Mouse (Mus musculus) G1E (cell line): ENCODE results near the gene Gdf1. TPM values are rescaled to one million over a fixed set of nuclear protein-coding genes. Genes with fewer than 3 reads are reported as not detected.

Experiments used
- ATAC-seq: 2 replicates; pipeline ENCODE4 v1.8.0; 2016; ENCODE audit warnings: mild to moderate bottlenecking; ENCODE audit not compliant: insufficient number of reproducible peaks, poor library complexity, low FRiP score, severe bottlenecking; ENCODE audit errors: extremely low read depth
- DNase-seq: peaks from one replicate; pipeline ENCODE4 v3.0.0; 2012; ENCODE audit warnings: low spot score
- H3K27me3 ChIP-seq: 2 replicates; pipeline ENCODE4 v1.6.1; 2012; ENCODE audit warnings: mild to moderate bottlenecking, low read length, inconsistent platforms; ENCODE audit not compliant: insufficient read depth
- H3K36me3 ChIP-seq: replicated peaks from 2 replicates; pipeline ENCODE3; 2012; ENCODE audit warnings: mild to moderate bottlenecking, inconsistent platforms
- H3K4me1 ChIP-seq: 2 replicates; pipeline ENCODE4 v1.6.1; 2012; ENCODE audit warnings: low read depth, low read length, inconsistent platforms, mixed read lengths; ENCODE audit not compliant: insufficient read depth
- H3K4me3 ChIP-seq: 2 replicates; pipeline ENCODE4 v1.5.1; 2012; ENCODE audit warnings: low read depth, mild to moderate bottlenecking, inconsistent platforms, low read length, moderate library complexity, mixed read lengths
- H3K9me3 ChIP-seq: replicated peaks from 2 replicates; pipeline ENCODE4 v1.6.1; 2012; ENCODE audit warnings: inconsistent platforms
- CTCF ChIP-seq: IDR thresholded peaks from 2 replicates; pipeline ENCODE4 v1.5.1; 2012; ENCODE audit warnings: low read depth, low read length, inconsistent platforms, mixed read lengths
- GATA1 ChIP-seq: IDR thresholded peaks from 2 replicates; pipeline ENCODE4 v1.6.1; 2012; ENCODE audit warnings: borderline replicate concordance, low read length, inconsistent platforms, mixed read lengths
- GATA2 ChIP-seq: IDR thresholded peaks from 2 replicates; pipeline ENCODE4 v1.6.1; 2012; ENCODE audit warnings: low read depth, low read length, inconsistent platforms, borderline replicate concordance
- POLR2AphosphoS5 ChIP-seq: IDR thresholded peaks from 2 replicates; pipeline ENCODE4 v1.6.1; 2012; ENCODE audit warnings: low read depth, low read length, inconsistent platforms; ENCODE audit not compliant: insufficient replicate concordance
- TAL1 ChIP-seq: conservative IDR thresholded peaks from 2 replicates; pipeline ENCODE4 v1.6.1; 2012; ENCODE audit warnings: low read depth, low read length, inconsistent platforms, mixed read lengths
- polyA plus RNA-seq: library from polyadenylated mRNA; stranded (reverse); fragments of >175 nt; gene quantifications from 2 replicates; pipeline ENCODE4 v1.2.3, GENCODE M21; 2012
- total RNA-seq, 2 experiments: library from RNA; stranded (forward) in 1 of 2; stranded (reverse) in 1 of 2; fragments of 200-1000 nt in 1 of 2; fragments of >200 nt in 1 of 2; fragmentation: Nextera tagmentation in 1 of 2; gene quantifications; 2 replicates each; pipeline ENCODE4 v1.2.3; 2014 to 2017

Gene Gdf1
- total and polyA plus RNA-seq, 3 experiments: not detected

- no peak for DNase-seq
- H3K9me3 ChIP-seq: peaks cover 2% of the 10 kb centered on the region; the same call in 1 of the 2 replicates
- H3K4me3 ChIP-seq: no peak overlapping the region
- H3K36me3 ChIP-seq: peaks cover 27% of the 10 kb centered on the region
- no peak for ATAC-seq
- no peak for TF ChIP-seq TAL1
- no peak for TF ChIP-seq CTCF
- no peak for TF ChIP-seq GATA1
- no peak for TF ChIP-seq POLR2AphosphoS5
- TF ChIP-seq GATA2: no peak
- peaks cover 38% of the 10 kb centered on the region for H3K27me3 ChIP-seq
- peaks cover 22% of the 10 kb centered on the region for H3K4me1 ChIP-seq
These were observed 42.9 kb upstream of the Gdf1 start for GRCm38 (mm10) chr8:70286737-70287136.

DNA sequence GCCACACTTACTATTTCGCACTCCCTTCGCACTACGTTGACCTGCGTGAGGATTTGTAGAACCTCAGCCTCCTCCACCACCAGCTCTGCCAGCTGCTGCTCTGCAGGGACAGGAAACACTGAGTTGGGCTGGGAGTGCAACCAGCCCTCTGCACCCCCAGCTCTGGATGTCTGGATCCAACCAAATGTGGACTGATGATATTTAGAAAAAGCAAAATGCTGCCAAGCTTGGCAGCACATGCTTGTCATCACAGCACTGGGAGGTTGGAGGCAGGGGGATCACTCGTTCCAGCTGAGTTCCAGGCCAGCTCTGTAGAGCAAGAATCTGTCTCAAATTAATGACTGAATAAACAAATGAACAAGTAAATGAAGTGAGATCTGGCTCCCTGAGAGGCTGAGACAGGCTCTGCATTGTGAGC is 35.6 kb upstream of the Gdf1 start:
- DNase-seq: no peak
- H3K27me3 ChIP-seq: peaks cover 3% of the 10 kb centered on the region; the same call in 1 of the 2 replicates
- no peak overlapping the region for H3K4me3 ChIP-seq
- peaks cover 82% of the 10 kb centered on the region for H3K36me3 ChIP-seq
- TF ChIP-seq GATA1 (no peak), TAL1 (no peak), CTCF (no peak), GATA2 (no peak), POLR2AphosphoS5 (no peak)
- H3K9me3 ChIP-seq: no peaks in the 10 kb centered on the region
- no peaks in the 10 kb centered on the region for H3K4me1 ChIP-seq
- no peak for ATAC-seq

GRCm38 (mm10) chr8:70300881-70301280 is 28.7 kb upstream of the Gdf1 start:
- H3K36me3 ChIP-seq: peaks cover 74% of the 10 kb centered on the region
- TF ChIP-seq CTCF (no peak), GATA2 (no peak), POLR2AphosphoS5 (no peak), TAL1 (no peak), GATA1 (no peak)
- ATAC-seq (no peak), DNase-seq (no peak)
- H3K9me3 ChIP-seq: no peaks in the 10 kb centered on the region
- peaks cover 39% of the 10 kb centered on the region for H3K4me1 ChIP-seq
- H3K27me3 ChIP-seq: no peaks in the 10 kb centered on the region
- no peak overlapping the region; the same call in 1 of the 2 replicates for H3K4me3 ChIP-seq

GRCm38 (mm10) chr8:70302358-70302890 is 27.2 kb upstream of the Gdf1 start, which contains the start of the genes Ddx49 and Cope:
Gene Ddx49, minus strand, starts transcription at chr8:70302489.
Gene Cope, plus strand, starts transcription at chr8:70302518.
- H3K36me3 ChIP-seq: peaks cover 73% of the 10 kb centered on the region
- no peaks in the 10 kb centered on the region for H3K27me3 ChIP-seq
- TF ChIP-seq TAL1 (no peak), CTCF (no peak), POLR2AphosphoS5 (no peak), GATA2 (no peak), GATA1 (no peak)
- H3K4me1 ChIP-seq: peaks cover 43% of the 10 kb centered on the region
- DNase-seq (peak; percentile 94), ATAC-seq (peak; percentile 75)
- H3K9me3 ChIP-seq: no peaks in the 10 kb centered on the region
- H3K4me3 ChIP-seq: peak within 1 kb of the TSS; percentile 85

DNA sequence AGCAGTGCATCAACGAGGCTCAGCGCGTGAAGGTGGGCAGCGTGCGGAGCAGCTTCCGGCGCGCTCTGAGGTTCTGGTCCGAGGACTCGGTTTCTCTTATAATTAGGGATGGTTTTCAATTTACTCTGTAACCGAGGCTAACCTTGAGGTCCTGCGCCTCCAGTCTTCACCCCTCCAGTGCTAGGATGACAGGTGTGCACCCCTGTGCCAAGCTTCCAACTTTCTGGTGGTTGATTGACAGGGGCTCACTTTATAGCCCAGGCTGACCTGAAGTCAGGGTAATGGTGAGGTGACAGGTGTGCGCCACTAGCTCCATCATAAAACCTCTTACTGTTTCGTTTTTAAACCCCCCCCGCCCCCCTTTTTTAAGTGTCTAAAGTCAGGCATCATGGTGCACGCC is 26.7 kb upstream of the Gdf1 start:
- peaks cover 73% of the 10 kb centered on the region for H3K36me3 ChIP-seq

GRCm38 (mm10) chr8:70309311-70309710 is 20.3 kb upstream of the Gdf1 start:
- Histone ChIP-seq H3K4me1 (peaks cover 23% of the 10 kb centered on the region), H3K36me3 (peaks cover 93% of the 10 kb centered on the region), H3K27me3 (no peaks in the 10 kb centered on the region), H3K9me3 (no peaks in the 10 kb centered on the region), H3K4me3 (no peak overlapping the region)
- ATAC-seq (no peak), DNase-seq (no peak)
- TF ChIP-seq GATA2 (no peak), GATA1 (no peak), CTCF (peak; percentile 33; the same call in 1 of the 2 replicates)

More for the DNA sequence above, 26.7 kb upstream of the Gdf1 start:
- Histone ChIP-seq H3K4me3 (peak overlapping the region; percentile 85), H3K4me1 (peaks cover 43% of the 10 kb centered on the region), H3K9me3 (no peaks in the 10 kb centered on the region), H3K27me3 (no peaks in the 10 kb centered on the region)
- TF ChIP-seq TAL1 (no peak), GATA1 (no peak), CTCF (no peak), GATA2 (no peak), POLR2AphosphoS5 (no peak)
- no peak for DNase-seq
- no peak for ATAC-seq
